Mouse (Mus musculus): ENCODE measurements around the gene Rbfox3.

DNA sequence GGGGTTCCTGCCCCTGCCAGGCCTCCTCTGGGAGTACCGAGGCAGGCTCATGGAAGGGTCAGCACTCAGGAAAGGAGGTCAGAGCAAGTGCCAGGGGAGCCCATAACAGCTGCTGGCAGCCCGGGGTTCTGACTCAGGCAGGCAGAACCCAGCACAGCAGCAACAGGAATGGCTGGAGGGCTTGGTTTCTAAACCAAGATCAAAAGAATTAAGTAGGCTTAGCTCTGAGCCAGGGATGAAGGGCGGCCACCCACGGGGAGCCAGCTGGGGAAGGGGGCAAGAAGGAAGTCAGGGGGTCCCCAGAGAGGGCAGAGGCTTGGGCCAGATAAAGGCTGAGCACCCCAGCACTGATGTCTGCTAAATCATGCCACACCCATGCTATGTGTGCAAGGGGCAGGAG is 356.9 kb downstream of the Rbfox3 start:
- no peak for TF ChIP-seq CTCF (IDR thresholded peaks at IDR 0.05; ENCODE audit: low read depth)
- TF ChIP-seq EP300 (optimal IDR thresholded peaks at IDR 0.05): no peak

Measured in stomach, postnatal 0 days (tissue).